Mouse (Mus musculus): Measurements from ENCODE around the gene Cdh4. TPM values are rescaled to one million over a fixed set of nuclear protein-coding genes. Genes with fewer than 3 reads are reported as not detected.

Gene Cdh4
- polyA plus RNA-seq, 1 experiment from 2014 or later: 57.4 TPM

- no peaks in the 10 kb centered on the region for H3K9me3 ChIP-seq (ENCODE audit: control insufficient read depth, low read length)
- 51% methylated on average over 11 of the region's 11 CpGs for WGBS
- no peaks in the 10 kb centered on the region for H3K36me3 ChIP-seq (ENCODE audit: control insufficient read depth, insufficient read depth)
- peak; percentile 36; the same call in 1 of the 2 replicates for ATAC-seq
- no peaks in the 10 kb centered on the region for H3K27me3 ChIP-seq (replicated peaks; ENCODE audit: control insufficient read depth, insufficient read depth, low read length)
- H3K4me1 ChIP-seq (replicated peaks; ENCODE audit: control insufficient read depth, insufficient read depth, low read length): peaks cover 27% of the 10 kb centered on the region
- no peak overlapping the region for H3K4me2 ChIP-seq (ENCODE audit: low read length)
- no peak overlapping the region for H3K9ac ChIP-seq (replicated peaks; ENCODE audit: low read depth, low read length)
- peak overlapping the region; percentile 38 for H3K27ac ChIP-seq (ENCODE audit: low read length)
- no peak overlapping the region for H3K4me3 ChIP-seq (replicated peaks; ENCODE audit: low read length)
Measured at GRCm38 (mm10) chr2:179754776-179755175, 312.5 kb downstream of the Cdh4 start.

GRCm38 (mm10) chr2:179761718-179762441 lies 319.6 kb downstream of the Cdh4 start:
- Histone ChIP-seq H3K27me3 (replicated peaks; ENCODE audit: control insufficient read depth, insufficient read depth, low read length) (no peaks in the 10 kb centered on the region), H3K9me3 (ENCODE audit: control insufficient read depth, low read length) (no peaks in the 10 kb centered on the region), H3K4me3 (replicated peaks; ENCODE audit: low read length) (no peak overlapping the region), H3K4me1 (replicated peaks; ENCODE audit: control insufficient read depth, insufficient read depth, low read length) (peaks cover 33% of the 10 kb centered on the region), H3K4me2 (ENCODE audit: low read length) (no peak overlapping the region), H3K27ac (ENCODE audit: low read length) (peak overlapping the region; percentile 59), H3K9ac (replicated peaks; ENCODE audit: low read depth, low read length) (no peak overlapping the region), H3K36me3 (ENCODE audit: control insufficient read depth, insufficient read depth) (no peaks in the 10 kb centered on the region)
- 56% methylated on average over 9 of the region's 9 CpGs for WGBS
- no peak for ATAC-seq

- Histone ChIP-seq H3K9me3 (ENCODE audit: control insufficient read depth, low read length) (no peaks in the 10 kb centered on the region), H3K4me3 (replicated peaks; ENCODE audit: low read length) (no peak overlapping the region), H3K9ac (replicated peaks; ENCODE audit: low read depth, low read length) (no peak overlapping the region), H3K27me3 (replicated peaks; ENCODE audit: control insufficient read depth, insufficient read depth, low read length) (no peaks in the 10 kb centered on the region), H3K4me1 (replicated peaks; ENCODE audit: control insufficient read depth, insufficient read depth, low read length) (peaks cover 41% of the 10 kb centered on the region), H3K27ac (ENCODE audit: low read length) (peak overlapping the region; percentile 59), H3K4me2 (ENCODE audit: low read length) (no peak overlapping the region), H3K36me3 (ENCODE audit: control insufficient read depth, insufficient read depth) (no peaks in the 10 kb centered on the region)
- peak; percentile 82 for ATAC-seq
- WGBS: 30% methylated on average over 13 of the region's 13 CpGs
Measured at GRCm38 (mm10) chr2:179762521-179763305, 320.5 kb downstream of the Cdh4 start.

- Histone ChIP-seq H3K4me3 (replicated peaks; ENCODE audit: low read length) (no peak overlapping the region), H3K27me3 (replicated peaks; ENCODE audit: control insufficient read depth, insufficient read depth, low read length) (no peaks in the 10 kb centered on the region), H3K9ac (replicated peaks; ENCODE audit: low read depth, low read length) (no peak overlapping the region), H3K4me2 (ENCODE audit: low read length) (no peak overlapping the region), H3K36me3 (ENCODE audit: control insufficient read depth, insufficient read depth) (no peaks in the 10 kb centered on the region), H3K27ac (ENCODE audit: low read length) (no peak overlapping the region), H3K4me1 (replicated peaks; ENCODE audit: control insufficient read depth, insufficient read depth, low read length) (peaks cover 57% of the 10 kb centered on the region), H3K9me3 (ENCODE audit: control insufficient read depth, low read length) (no peaks in the 10 kb centered on the region)
- 87% methylated on average over 2 of the region's 2 CpGs for WGBS
- no peak for ATAC-seq
Measured at GRCm38 (mm10) chr2:179764460-179764859, 322.2 kb downstream of the Cdh4 start.

GRCm38 (mm10) chr2:179766664-179767526 lies 324.7 kb downstream of the Cdh4 start:
- peaks cover 54% of the 10 kb centered on the region for H3K4me1 ChIP-seq (replicated peaks; ENCODE audit: control insufficient read depth, insufficient read depth, low read length)
- no peak overlapping the region for H3K27ac ChIP-seq (ENCODE audit: low read length)
- H3K4me3 ChIP-seq (replicated peaks; ENCODE audit: low read length): no peak overlapping the region
- no peaks in the 10 kb centered on the region for H3K36me3 ChIP-seq (ENCODE audit: control insufficient read depth, insufficient read depth)
- 23% methylated on average over 16 of the region's 16 CpGs for WGBS
- H3K27me3 ChIP-seq (replicated peaks; ENCODE audit: control insufficient read depth, insufficient read depth, low read length): no peaks in the 10 kb centered on the region
- H3K4me2 ChIP-seq (ENCODE audit: low read length): peak overlapping the region; percentile 26
- H3K9ac ChIP-seq (replicated peaks; ENCODE audit: low read depth, low read length): no peak overlapping the region
- no peak for ATAC-seq
- H3K9me3 ChIP-seq (ENCODE audit: control insufficient read depth, low read length): no peaks in the 10 kb centered on the region

GRCm38 (mm10) chr2:179767527-179767849 lies 325.3 kb downstream of the Cdh4 start:
- peak overlapping the region; percentile 26 for H3K4me2 ChIP-seq (ENCODE audit: low read length)
- no peak overlapping the region for H3K4me3 ChIP-seq (replicated peaks; ENCODE audit: low read length)
- ATAC-seq: no peak
- H3K9me3 ChIP-seq (ENCODE audit: control insufficient read depth, low read length): no peaks in the 10 kb centered on the region
- peaks cover 48% of the 10 kb centered on the region for H3K4me1 ChIP-seq (replicated peaks; ENCODE audit: control insufficient read depth, insufficient read depth, low read length)
- no peaks in the 10 kb centered on the region for H3K27me3 ChIP-seq (replicated peaks; ENCODE audit: control insufficient read depth, insufficient read depth, low read length)
- H3K36me3 ChIP-seq (ENCODE audit: control insufficient read depth, insufficient read depth): no peaks in the 10 kb centered on the region
- H3K9ac ChIP-seq (replicated peaks; ENCODE audit: low read depth, low read length): no peak overlapping the region
- H3K27ac ChIP-seq (ENCODE audit: low read length): no peak overlapping the region; the same call in 1 of the 2 replicates
- WGBS: 2% methylated on average over 9 of the region's 9 CpGs

- Histone ChIP-seq H3K27me3 (replicated peaks; ENCODE audit: control insufficient read depth, insufficient read depth, low read length) (no peaks in the 10 kb centered on the region), H3K36me3 (ENCODE audit: control insufficient read depth, insufficient read depth) (no peaks in the 10 kb centered on the region), H3K4me3 (replicated peaks; ENCODE audit: low read length) (no peak overlapping the region), H3K27ac (ENCODE audit: low read length) (peak overlapping the region; percentile 47), H3K4me1 (replicated peaks; ENCODE audit: control insufficient read depth, insufficient read depth, low read length) (peaks cover 38% of the 10 kb centered on the region), H3K4me2 (ENCODE audit: low read length) (no peak overlapping the region), H3K9me3 (ENCODE audit: control insufficient read depth, low read length) (no peaks in the 10 kb centered on the region), H3K9ac (replicated peaks; ENCODE audit: low read depth, low read length) (no peak overlapping the region)
- peak; percentile 30 for ATAC-seq
- WGBS: 46% methylated on average over 5 of the region's 5 CpGs
Measured at GRCm38 (mm10) chr2:179769137-179769536, 326.9 kb downstream of the Cdh4 start.

GRCm38 (mm10) chr2:179769943-179770342 lies 327.7 kb downstream of the Cdh4 start:
- WGBS: 81% methylated on average over 8 of the region's 8 CpGs
- no peak for ATAC-seq
- H3K9me3 ChIP-seq (ENCODE audit: control insufficient read depth, low read length): no peaks in the 10 kb centered on the region
- no peak overlapping the region for H3K4me3 ChIP-seq (replicated peaks; ENCODE audit: low read length)
- H3K4me2 ChIP-seq (ENCODE audit: low read length): no peak overlapping the region
- H3K36me3 ChIP-seq (ENCODE audit: control insufficient read depth, insufficient read depth): no peaks in the 10 kb centered on the region
- no peak overlapping the region for H3K27ac ChIP-seq (ENCODE audit: low read length)
- H3K4me1 ChIP-seq (replicated peaks; ENCODE audit: control insufficient read depth, insufficient read depth, low read length): peaks cover 38% of the 10 kb centered on the region
- no peak overlapping the region for H3K9ac ChIP-seq (replicated peaks; ENCODE audit: low read depth, low read length)
- no peaks in the 10 kb centered on the region for H3K27me3 ChIP-seq (replicated peaks; ENCODE audit: control insufficient read depth, insufficient read depth, low read length)

Data from forebrain, embryonic 16.5 days (tissue).